Mouse (Mus musculus) adrenal gland, postnatal 10 days (tissue): ENCODE results near the gene Tbc1d9b. TPM values are rescaled to one million over a fixed set of nuclear protein-coding genes. Genes with fewer than 3 reads are reported as not detected.
"Not testable (repeated sequence)": the region's sequence is repeated elsewhere in the genome, so short reads cannot be mapped to it uniquely, and the experiment has no call there.

Source experiments
- DNase-seq: peaks from one replicate; pipeline ENCODE4 v3.0.0; 2021; ENCODE audit warnings: mixed read lengths
- long read RNA-seq, 2 experiments: library from polyadenylated mRNA; stranded (forward); transcript quantifications; one replicate each; pipeline ENCODE4 v2.0.0; 2021
- total RNA-seq, 2 experiments: library from RNA; stranded (reverse); gene quantifications; 2 replicates each; pipeline ENCODE4 v1.2.3; 2021

The Tbc1d9b gene
- 10 to 100 TPM; 65.2 to 76.3 TPM for total RNA-seq
- long read RNA-seq, experiment 1, full-length matches to known transcripts: 43 of 123 reads
- long read RNA-seq, experiment 1, partial matches to known transcripts: 53 of 123 reads
- long read RNA-seq, experiment 1, other reads (novel, unspliced or antisense): 27 of 123 reads
- long read RNA-seq, experiment 2, full-length matches to known transcripts: 58 of 108 reads
- long read RNA-seq, experiment 2, partial matches to known transcripts: 17 of 108 reads
- long read RNA-seq, experiment 2, other reads (novel, unspliced or antisense): 33 of 108 reads

DNA sequence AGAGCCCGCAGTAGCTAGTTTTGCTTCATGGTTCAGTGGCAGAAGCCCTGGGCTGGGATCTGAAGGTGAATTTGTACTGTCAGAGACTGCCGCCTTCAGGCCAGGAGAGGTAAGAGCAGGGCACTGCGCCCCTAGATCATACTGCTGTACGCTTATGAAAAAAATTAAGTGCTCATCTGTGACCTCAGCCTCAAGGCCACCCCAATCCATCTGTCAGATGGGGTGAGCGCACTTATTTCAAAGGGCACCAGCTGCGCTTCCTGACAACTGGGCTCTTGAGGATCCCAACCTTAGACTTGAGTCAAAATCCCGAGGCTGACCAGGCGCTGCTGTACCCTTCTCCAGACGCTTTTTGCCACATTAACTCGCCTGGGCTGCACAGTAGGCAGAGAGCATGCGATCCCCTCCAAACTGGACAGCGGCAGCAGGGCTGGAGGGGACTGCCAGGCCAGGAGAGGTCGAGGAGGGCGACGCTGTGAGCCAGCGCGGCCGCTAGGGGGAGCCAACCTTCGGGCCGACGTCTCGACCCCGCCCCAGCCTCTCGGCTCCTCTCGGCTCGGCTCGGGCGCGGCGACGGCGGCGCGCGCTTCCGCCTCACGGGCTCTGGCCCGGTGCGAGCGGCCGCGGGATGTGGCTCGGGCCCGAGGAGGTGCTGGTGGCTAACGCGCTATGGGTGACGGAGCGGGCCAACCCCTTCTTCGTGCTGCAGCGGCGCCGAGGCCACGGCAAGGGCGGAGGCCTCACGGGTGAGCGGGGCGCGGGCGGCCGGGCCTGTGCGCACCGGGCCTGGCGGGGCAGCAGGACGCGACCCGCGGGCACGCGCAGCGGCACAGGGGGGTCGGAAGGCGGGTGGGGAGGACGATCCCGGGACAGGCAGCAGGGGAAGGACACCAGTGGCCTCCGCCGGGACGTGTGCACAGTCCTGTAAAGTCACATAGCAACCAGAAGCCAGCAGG, at the start of gene Tbc1d9b:
Gene Tbc1d9b (plus strand): TSS at position 586 of the 956 bp plus-strand sequence.
- DNase-seq: peak; percentile 96

DNA sequence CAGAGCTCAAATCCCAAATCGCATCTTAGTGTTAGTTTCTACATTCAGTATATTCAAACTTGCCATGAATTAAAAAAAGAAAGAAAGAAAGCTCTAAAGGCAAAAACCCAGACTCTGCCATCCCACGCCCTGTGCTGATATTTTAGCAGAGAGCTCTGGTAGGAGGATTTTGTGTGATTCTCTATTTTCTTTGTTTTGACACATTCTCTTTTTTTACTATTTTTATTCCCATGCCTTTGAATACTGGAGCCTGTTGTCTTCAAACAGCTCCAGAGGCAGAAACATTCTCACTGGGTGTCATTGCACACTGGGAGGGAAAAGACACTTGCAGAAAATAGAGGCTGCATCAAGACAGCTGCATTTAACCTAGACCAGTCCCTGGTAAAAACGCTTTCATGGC, 45.0 kb upstream of the Tbc1d9b start:
- DNase-seq: no peak

DNA sequence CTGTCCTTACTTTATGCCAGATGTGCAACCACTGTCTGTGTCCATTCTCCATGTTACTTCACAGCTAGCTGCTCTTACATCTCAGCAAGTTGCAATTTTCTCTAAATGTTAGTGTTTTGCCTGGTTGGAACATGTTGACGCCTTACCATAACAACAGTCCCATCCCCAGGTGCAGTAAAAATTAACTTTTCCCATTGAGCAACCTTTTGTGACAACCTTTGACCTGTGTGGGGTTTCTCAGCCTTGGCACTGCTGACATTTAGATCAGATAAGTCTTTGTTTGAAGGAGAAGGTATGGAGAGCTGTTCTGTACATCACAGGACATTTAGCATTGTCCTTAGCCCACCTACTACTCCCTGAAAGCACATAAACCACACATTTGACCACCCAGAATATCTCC, 41.4 kb upstream of the Tbc1d9b start:
- DNase-seq: no peak

DNA sequence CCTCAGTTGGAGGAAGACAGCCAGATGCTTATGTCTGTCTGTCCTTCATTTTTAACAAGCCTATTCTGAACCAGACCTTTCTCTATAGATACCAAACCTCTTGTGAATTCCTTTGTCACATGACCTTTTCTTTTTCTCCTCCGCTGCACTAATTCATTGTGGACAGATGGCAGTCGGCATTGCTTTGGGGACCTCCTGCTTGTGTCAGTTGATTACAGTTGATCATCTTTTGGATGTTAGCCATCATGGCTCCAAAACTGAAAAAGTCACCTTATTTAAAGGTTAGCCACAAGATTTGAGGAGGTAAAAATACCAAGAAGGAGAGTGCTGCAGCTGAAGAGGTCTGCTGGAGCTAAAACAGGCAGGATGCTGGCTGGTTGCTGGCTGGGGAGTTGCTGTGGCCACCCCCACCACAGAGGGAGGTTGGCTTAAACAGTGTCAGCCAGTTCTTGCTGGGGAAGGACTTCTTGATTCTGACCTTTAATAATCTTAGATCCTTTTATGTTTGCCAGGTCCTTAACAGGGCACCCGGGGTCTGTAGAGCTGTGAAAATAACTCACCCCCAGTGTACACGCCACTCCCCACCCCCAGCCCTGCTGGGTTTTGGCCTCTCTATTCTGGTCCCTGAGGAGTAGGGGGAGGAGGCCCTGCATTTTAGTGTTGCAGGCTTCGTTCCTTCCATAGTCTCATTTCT, 40.1 kb upstream of the Tbc1d9b start:
- no peak for DNase-seq

DNA sequence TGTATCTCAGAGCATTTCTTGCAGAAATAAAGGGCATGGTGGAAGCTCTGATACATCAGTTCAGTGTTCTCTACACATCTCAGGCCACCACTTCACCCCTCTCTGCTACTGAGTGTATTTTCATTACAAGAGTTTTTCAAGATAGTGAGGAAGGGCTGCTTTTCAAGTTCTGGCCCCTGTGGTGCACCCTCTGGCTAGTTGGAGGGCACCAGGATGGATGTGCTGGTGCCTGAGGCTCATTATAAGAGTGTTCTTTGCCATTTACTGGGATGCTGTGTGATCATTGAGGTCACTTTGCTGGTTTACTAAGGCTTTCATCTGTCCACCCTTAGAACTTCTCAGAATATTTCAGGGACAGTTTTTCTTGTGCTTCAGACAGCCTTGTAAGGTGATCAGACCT, 39.5 kb upstream of the Tbc1d9b start:
- DNase-seq: no peak

DNA sequence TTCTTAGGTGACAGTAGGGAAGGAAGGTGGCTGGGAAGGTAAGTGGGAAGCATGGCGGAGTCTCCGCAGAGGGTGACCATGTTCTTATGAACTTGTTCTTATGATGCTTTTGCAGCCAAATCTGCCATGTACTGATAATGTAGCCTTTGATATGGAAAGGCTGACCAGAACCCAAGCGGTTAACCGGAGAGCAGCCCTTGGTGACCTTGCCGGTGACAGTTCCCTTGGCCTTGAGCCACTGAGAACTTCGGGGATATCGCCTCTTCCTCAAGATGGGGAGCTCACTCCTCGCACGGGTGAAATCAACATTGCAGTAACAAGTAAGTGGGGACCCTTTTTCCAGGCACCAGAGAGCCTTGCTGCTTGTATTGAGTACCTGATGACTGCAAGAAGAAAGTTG, 35.5 kb upstream of the Tbc1d9b start:
- DNase-seq: no peak

DNA sequence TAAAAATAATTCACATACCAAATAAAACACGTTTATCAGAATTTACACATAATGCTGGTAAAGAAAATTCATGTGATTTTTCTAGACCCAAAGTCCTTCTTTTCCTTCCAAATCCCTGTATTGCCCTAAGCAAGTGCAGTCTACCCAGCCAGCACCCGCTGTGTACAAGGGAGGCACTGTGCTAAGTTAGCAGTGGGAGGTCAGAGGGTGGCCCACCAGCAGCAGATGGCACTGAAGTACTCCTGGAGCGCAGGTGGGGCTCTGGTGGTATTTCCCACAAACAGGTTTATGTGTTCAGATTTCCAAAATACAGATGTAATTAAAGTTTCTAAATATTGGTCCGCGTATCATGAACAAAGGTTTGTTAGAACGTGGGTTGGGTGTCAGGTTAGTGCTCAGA, 34.1 kb upstream of the Tbc1d9b start:
- DNase-seq: no peak

- peak; percentile 23 for DNase-seq
These were observed 32.2 kb upstream of the Tbc1d9b start for GRCm38 (mm10) chr11:50098961-50099481.

GRCm38 (mm10) chr11:50099692-50100091, 31.5 kb upstream of the Tbc1d9b start:
- DNase-seq: peak; percentile 55

- DNase-seq: peak; percentile 24
These were observed 30.5 kb upstream of the Tbc1d9b start for GRCm38 (mm10) chr11:50100548-50101307.

DNA sequence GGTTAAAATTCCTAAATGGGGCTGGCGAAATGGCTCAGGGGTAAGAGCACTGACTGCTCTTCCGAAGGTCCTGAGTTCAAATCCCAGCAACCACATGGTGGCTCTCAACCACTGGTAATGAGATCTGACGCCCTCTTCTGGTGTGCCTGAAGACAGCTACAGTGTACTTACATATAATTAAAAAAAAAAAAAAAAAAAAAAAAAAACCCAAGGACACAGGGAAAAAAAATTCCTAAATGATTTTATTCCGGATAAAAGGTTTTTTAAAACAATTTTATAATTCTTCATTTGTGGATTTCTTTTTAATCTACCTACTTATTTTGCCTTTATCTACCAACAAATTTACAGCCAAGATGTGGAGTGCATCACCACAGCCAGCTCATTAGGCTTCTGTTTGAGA, 29.2 kb upstream of the Tbc1d9b start:
- not testable (repeated sequence) for DNase-seq

GRCm38 (mm10) chr11:50104016-50104415, 27.2 kb upstream of the Tbc1d9b start:
- DNase-seq: no peak

- no peak for DNase-seq
These were observed 26.0 kb upstream of the Tbc1d9b start for GRCm38 (mm10) chr11:50105237-50105636.

DNA sequence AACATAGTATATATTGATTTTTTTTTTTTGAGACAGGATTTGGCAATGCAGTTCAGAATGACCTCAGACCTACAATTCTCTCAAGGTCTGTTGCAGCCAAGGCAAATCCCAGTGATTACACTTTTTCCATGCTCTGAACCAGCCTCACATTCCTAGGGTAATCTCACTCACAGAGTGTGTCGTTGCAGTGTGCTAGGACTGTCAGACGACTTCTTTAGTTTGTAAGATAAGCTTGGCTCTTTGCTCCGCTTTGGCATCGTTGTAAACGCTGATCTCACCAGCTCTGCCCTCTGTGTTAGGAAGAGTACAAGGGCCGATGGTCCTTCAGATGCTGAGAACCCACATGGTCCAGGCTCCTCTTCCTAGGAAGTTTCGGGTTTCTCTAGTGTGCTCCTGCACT, 25.2 kb upstream of the Tbc1d9b start:
- DNase-seq: no peak

- DNase-seq: peak; percentile 19
These were observed 22.4 kb upstream of the Tbc1d9b start for GRCm38 (mm10) chr11:50108823-50109244.

- peak; percentile 90 for DNase-seq
These were observed 16.9 kb upstream of the Tbc1d9b start for GRCm38 (mm10) chr11:50114329-50114728.

DNA sequence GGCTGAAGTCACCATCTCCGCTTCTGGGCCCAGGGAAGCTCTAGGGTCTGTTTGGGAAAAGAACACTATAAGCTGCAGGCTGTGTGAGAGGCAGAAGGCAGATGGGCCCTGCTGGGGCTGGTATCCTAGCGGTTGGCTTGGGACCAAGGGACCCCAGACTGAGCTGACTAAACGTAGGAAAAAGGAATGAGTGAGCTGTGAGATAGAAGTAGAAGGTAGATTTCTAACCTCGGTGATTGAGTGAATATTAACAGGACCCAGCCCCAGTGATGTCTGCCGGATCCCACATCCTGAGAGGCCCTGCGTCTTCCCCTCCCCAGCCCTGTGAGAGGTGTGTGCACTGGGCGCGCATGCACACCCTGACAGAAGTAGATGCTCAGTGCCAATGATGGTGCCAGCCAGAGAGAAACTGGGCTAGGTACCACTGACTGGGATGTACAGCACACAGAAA, 8.5 kb upstream of the Tbc1d9b start:
- DNase-seq: no peak

GRCm38 (mm10) chr11:50127781-50128180, 3.4 kb upstream of the Tbc1d9b start:
- no peak for DNase-seq

DNA sequence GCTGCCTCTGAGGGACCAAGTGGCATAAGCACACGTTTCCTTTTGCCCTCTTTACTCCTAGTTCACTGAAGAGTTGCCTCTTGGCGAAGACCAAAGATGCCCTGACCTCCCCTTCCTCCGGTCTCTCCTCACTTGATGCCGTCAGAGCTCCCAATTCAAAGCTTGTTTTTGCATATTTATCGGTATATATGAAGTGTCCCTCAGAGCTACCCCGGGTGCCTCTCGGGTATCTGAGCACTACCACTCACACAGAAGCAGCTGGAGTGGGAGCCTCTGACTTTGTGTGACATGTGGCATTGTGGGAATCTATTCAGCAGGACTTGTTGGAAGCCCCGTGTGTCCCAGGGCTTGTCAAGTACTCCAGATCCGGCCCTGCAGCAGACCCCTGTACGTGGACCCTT, 605 bp downstream of the Tbc1d9b start:
- DNase-seq: no peak

- no peak for DNase-seq
These were observed 1.1 kb downstream of the Tbc1d9b start for GRCm38 (mm10) chr11:50132265-50132664.

- DNase-seq: no peak
These were observed 3.1 kb downstream of the Tbc1d9b start for GRCm38 (mm10) chr11:50134136-50134859.
